Mouse (Mus musculus) pancreas, adult 10 weeks (tissue): ENCODE results near the gene Ciapin1. TPM values are rescaled to one million over a fixed set of nuclear protein-coding genes. Genes with fewer than 3 reads are reported as not detected.

ENCODE experiments used
- polyA plus RNA-seq: library from polyadenylated mRNA; stranded (reverse); fragments of 350-450 nt; fragmentation: Illumina TruSeq; extraction: RNeasy Lipid Tissue Mini Kit (QIAGEN cat#74804); gene quantifications from one replicate; pipeline ENCODE4 v1.2.3, GENCODE M21; 2015; ENCODE audit warnings: low read depth, low replicate concordance; ENCODE audit not compliant: insufficient read depth

Ciapin1 gene
- polyA plus RNA-seq: 8.0 TPM

GRCm38 (mm10) chr8:94837662-94838574, at the start of gene Ciapin1, which contains the start of gene Coq9:
Gene Ciapin1, minus strand, starts transcription at chr8:94838358.
Gene Coq9, plus strand, starts transcription at chr8:94838321.

GRCm38 (mm10) chr8:94876197-94876730, 38.1 kb upstream of the Ciapin1 start, which contains the start of gene Dok4:
Gene Dok4, minus strand, starts transcription at chr8:94876330.

GRCm38 (mm10) chr8:94857346-94858173, 19.4 kb upstream of the Ciapin1 start, which contains the start of gene Polr2c:
Gene Polr2c, plus strand, starts transcription at chr8:94857450.

GRCm38 (mm10) chr8:94810153-94810552, 28.0 kb downstream of the Ciapin1 start, which contains the start of gene Ccl17:
Gene Ccl17, plus strand, starts transcription at chr8:94810453.

GRCm38 (mm10) chr8:94771941-94772670, 66.1 kb downstream of the Ciapin1 start, which contains the start of gene Cx3cl1:
Gene Cx3cl1, plus strand, starts transcription at chr8:94772009.

Other genes starting within 250 kb of the Ciapin1 start
- 4.0 TPM for gene Rspry1, start 236.4 kb downstream of the Ciapin1 start, polyA plus RNA-seq
- 6.3 TPM for gene Fam192a, start 236.4 kb downstream of the Ciapin1 start, polyA plus RNA-seq
- gene Arl2bp, start 171.8 kb downstream of the Ciapin1 start, polyA plus RNA-seq: 18.1 TPM
- gene Pllp, start 142.1 kb downstream of the Ciapin1 start, polyA plus RNA-seq: not detected
- not detected for gene Ccl22, start 92.8 kb downstream of the Ciapin1 start, polyA plus RNA-seq
- gene Cx3cl1, start 66.3 kb downstream of the Ciapin1 start, polyA plus RNA-seq: 5.9 TPM
- gene Ccl17, start 27.9 kb downstream of the Ciapin1 start, polyA plus RNA-seq: not detected
- 24.9 TPM for gene Coq9, start within 50 bp of the Ciapin1 start, polyA plus RNA-seq
- 12.7 TPM for gene Polr2c, start 19.1 kb upstream of the Ciapin1 start, polyA plus RNA-seq
- 6.9 TPM for gene Dok4, start 38.0 kb upstream of the Ciapin1 start, polyA plus RNA-seq
- 2.3 TPM for gene Ccdc102a, start 79.7 kb upstream of the Ciapin1 start, polyA plus RNA-seq
- 0.39 TPM for gene Adgrg5, start 85.3 kb upstream of the Ciapin1 start, polyA plus RNA-seq
- gene Adgrg1, start 136.4 kb upstream of the Ciapin1 start, polyA plus RNA-seq: 21.1 TPM
- gene Adgrg3, start 179.3 kb upstream of the Ciapin1 start, polyA plus RNA-seq: 3.5 TPM
- not detected for gene Drc7, start 216.7 kb upstream of the Ciapin1 start, polyA plus RNA-seq
- gene Katnb1, start 242.8 kb upstream of the Ciapin1 start, polyA plus RNA-seq: 3.3 TPM